Mouse (Mus musculus) myocyte (in vitro differentiated cells): ENCODE data around the gene Stox2.

Experiments
- CEBPB ChIP-seq: IDR thresholded peaks from 2 replicates; pipeline ENCODE4 v1.6.1; 2011; ENCODE audit warnings: mild to moderate bottlenecking, moderate library complexity; ENCODE audit not compliant: poor library complexity, insufficient read depth, severe bottlenecking
- MAX ChIP-seq: IDR thresholded peaks from one replicate; pipeline ENCODE4 v1.6.1; 2011; ENCODE audit warnings: low read depth, mild to moderate bottlenecking, control low read depth
- POLR2A ChIP-seq: IDR thresholded peaks from one replicate; pipeline ENCODE4 v1.6.1; 2011; ENCODE audit warnings: low read depth, mild to moderate bottlenecking, control low read depth, moderate library complexity; ENCODE audit not compliant: insufficient read length
- USF1 ChIP-seq: IDR thresholded peaks from one replicate; pipeline ENCODE4 v1.6.1; 2011; ENCODE audit warnings: low read depth, mild to moderate bottlenecking, control low read depth, moderate library complexity

- no peak for TF ChIP-seq POLR2A
- TF ChIP-seq MAX: no peak
- no peak for TF ChIP-seq CEBPB
- no peak for TF ChIP-seq USF1
Observed at GRCm38 (mm10) chr8:47367029-47367428, 79.1 kb downstream of the Stox2 start.
